Mouse (Mus musculus): ENCODE measurements at regions not wholly inside any gene's neighbourhood (a gene's known extent, or its start where the extent isn't known, plus 50 kb on each side); places are given as distances from the start of the nearest gene placed in this dataset.

DNA sequence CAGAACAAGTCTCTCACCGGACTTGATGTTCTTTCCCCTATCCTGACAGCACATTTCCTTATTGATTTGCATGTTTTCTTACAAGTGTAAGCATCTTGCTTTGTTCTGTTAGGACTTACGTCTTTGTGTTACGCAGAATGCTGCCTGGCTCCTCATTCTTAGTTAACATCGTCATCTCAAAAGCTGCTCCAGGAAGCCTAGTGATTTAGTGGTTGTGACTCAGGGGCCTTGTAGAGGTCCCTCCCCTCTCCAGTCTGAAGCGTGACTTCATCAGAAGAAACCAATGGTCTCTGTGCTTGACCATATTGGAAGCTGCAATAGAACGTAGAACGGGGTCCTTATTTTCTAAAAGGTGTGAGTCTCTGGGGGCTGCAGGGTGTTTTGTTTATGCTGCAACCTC, 122.9 kb downstream of the Tmem38b start:
- H3K36me3 ChIP-seq (ENCODE audit: control insufficient read depth, insufficient read depth), result no peaks in the 10 kb centered on the region
- TF ChIP-seq USF1 (IDR thresholded peaks at IDR 0.05; ENCODE audit: low read depth), result no peak
- TF ChIP-seq MYOD1 (IDR thresholded peaks at IDR 0.05; ENCODE audit: control insufficient read depth, insufficient read length, low read depth), result no peak
- no peak for TF ChIP-seq CEBPB (IDR thresholded peaks at IDR 0.05; ENCODE audit: low read depth)
- TF ChIP-seq FOSL1 (IDR thresholded peaks at IDR 0.05; ENCODE audit: insufficient read depth, low read length, poor library complexity, severe bottlenecking), result no peak
- TF ChIP-seq CTCF (IDR thresholded peaks at IDR 0.05; ENCODE audit: control insufficient read depth, insufficient read depth, insufficient read length), result no peak
- no peak for TF ChIP-seq MYOG (IDR thresholded peaks at IDR 0.05; ENCODE audit: control insufficient read depth, extremely low read depth, insufficient read length)
- no peak for TF ChIP-seq MAX (IDR thresholded peaks at IDR 0.05)
- no peaks in the 10 kb centered on the region for H3K27me3 ChIP-seq (ENCODE audit: control insufficient read depth, insufficient read depth, insufficient read length)
- no peak overlapping the region for H3K4me3 ChIP-seq (ENCODE audit: insufficient read depth, poor library complexity, severe bottlenecking)
- H3K79me3 ChIP-seq (ENCODE audit: low read depth), result no peaks in the 10 kb centered on the region
- no peaks in the 10 kb centered on the region for H3K79me2 ChIP-seq (ENCODE audit: control insufficient read depth, insufficient read depth)
- H3ac ChIP-seq (ENCODE audit: control insufficient read depth, insufficient read length, low read depth), result no peak overlapping the region

- Histone ChIP-seq H3ac (ENCODE audit: control insufficient read depth, insufficient read length, low read depth) (no peak overlapping the region), H3K4me3 (ENCODE audit: insufficient read depth, poor library complexity, severe bottlenecking) (no peak overlapping the region), H3K79me3 (ENCODE audit: low read depth) (no peaks in the 10 kb centered on the region), H3K36me3 (ENCODE audit: control insufficient read depth, insufficient read depth) (no peaks in the 10 kb centered on the region), H3K27me3 (ENCODE audit: control insufficient read depth, insufficient read depth, insufficient read length) (no peaks in the 10 kb centered on the region), H3K79me2 (ENCODE audit: control insufficient read depth, insufficient read depth) (no peaks in the 10 kb centered on the region)
- TF ChIP-seq MYOD1 (IDR thresholded peaks at IDR 0.05; ENCODE audit: control insufficient read depth, insufficient read length, low read depth) (no peak), CTCF (IDR thresholded peaks at IDR 0.05; ENCODE audit: control insufficient read depth, insufficient read depth, insufficient read length) (no peak)
These were observed 123.3 kb downstream of the Tmem38b start for GRCm38 (mm10) chr4:53949164-53949563.

DNA sequence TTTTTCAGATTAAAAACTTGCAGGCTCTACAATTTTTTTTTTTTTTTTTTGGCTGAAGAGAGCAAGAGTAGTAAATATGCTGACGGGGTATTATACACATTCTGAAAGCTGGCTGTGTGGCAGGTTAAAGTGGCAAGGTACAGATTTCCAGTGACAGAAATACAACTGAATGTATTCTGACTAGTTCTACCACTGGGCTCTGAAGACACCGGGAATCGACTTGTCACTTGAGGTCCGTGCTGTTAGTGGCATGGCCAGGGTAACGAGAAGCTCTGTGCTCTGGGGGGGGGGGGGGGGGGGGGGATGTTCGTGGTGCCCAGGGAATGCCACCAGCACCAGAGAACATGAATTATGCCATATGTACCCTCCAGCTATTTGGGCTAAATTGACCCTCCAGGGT, 124.7 kb downstream of the Tmem38b start:
- Histone ChIP-seq H3ac (ENCODE audit: control insufficient read depth, insufficient read length, low read depth) (no peak overlapping the region), H3K79me3 (ENCODE audit: low read depth) (no peaks in the 10 kb centered on the region)
- TF ChIP-seq MYOD1 (IDR thresholded peaks at IDR 0.05; ENCODE audit: control insufficient read depth, insufficient read length, low read depth) (no peak), FOSL1 (IDR thresholded peaks at IDR 0.05; ENCODE audit: insufficient read depth, low read length, poor library complexity, severe bottlenecking) (no peak), CEBPB (IDR thresholded peaks at IDR 0.05; ENCODE audit: low read depth) (no peak), MAX (IDR thresholded peaks at IDR 0.05) (no peak)

DNA sequence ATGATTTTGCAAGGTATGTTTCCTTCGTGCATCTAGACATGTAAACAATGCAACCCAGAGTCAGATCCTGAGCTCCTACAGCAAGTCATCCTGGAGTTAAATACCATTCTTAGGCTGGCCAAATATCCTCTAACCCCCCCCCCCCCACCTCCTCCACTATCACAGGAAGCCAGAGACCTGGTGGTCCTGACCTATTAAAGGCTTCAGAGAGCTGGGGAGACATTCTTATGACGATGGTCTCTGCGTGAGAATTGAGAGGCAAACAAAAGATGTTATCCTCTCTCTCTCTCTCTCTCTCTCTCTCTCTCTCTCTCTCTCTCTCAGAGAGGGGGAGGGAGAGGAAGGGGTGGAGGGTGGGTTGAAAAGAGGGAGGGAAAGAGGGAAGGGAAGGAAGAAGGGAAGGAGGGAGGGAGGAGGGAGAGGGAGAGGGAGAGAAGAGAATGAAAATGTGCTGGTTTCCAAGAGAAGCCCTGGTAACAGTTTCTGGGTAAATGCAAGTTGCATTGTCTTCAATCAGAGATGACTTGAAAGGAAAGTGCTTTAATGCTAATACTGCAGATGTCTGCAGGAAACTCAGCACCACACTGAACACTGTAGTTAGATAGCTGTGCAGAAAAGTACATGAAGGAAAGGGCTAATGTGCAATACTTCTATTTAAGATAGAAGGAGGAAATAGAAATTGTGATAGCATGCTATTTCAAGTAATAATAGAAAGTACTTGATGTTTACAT, 125.3 kb downstream of the Tmem38b start:
- Histone ChIP-seq H3K79me2 (ENCODE audit: control insufficient read depth, insufficient read depth) (no peaks in the 10 kb centered on the region), H3K79me3 (ENCODE audit: low read depth) (no peaks in the 10 kb centered on the region), H3K4me3 (ENCODE audit: insufficient read depth, poor library complexity, severe bottlenecking) (no peak overlapping the region), H3K36me3 (ENCODE audit: control insufficient read depth, insufficient read depth) (no peaks in the 10 kb centered on the region), H3ac (ENCODE audit: control insufficient read depth, insufficient read length, low read depth) (no peak overlapping the region), H3K27me3 (ENCODE audit: control insufficient read depth, insufficient read depth, insufficient read length) (no peaks in the 10 kb centered on the region)
- TF ChIP-seq MYOD1 (IDR thresholded peaks at IDR 0.05; ENCODE audit: control insufficient read depth, insufficient read length, low read depth), result no peak

More for the DNA sequence above, 124.7 kb downstream of the Tmem38b start:
- no peaks in the 10 kb centered on the region for H3K27me3 ChIP-seq (ENCODE audit: control insufficient read depth, insufficient read depth, insufficient read length)
- H3K36me3 ChIP-seq (ENCODE audit: control insufficient read depth, insufficient read depth), result no peaks in the 10 kb centered on the region
- no peak overlapping the region for H3K4me3 ChIP-seq (ENCODE audit: insufficient read depth, poor library complexity, severe bottlenecking)
- no peaks in the 10 kb centered on the region for H3K79me2 ChIP-seq (ENCODE audit: control insufficient read depth, insufficient read depth)

DNA sequence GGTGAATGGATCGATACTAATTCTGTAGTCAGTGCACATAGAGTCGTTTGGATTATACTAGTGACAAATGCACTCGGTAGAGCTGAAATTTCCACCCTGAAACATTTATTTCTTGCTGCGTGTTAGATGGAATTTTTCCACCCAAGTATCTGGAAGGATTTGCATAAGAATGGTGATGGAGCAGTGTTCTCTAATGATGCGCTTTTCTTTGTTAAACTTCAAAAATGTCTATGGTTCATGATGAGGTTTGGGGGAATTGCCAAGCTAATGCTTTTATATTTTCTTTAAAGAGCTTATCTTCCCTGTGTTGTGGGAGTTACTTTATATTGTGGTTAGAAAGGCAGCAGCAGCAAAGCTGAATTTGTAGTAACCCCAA, 125.9 kb downstream of the Tmem38b start:
- no peaks in the 10 kb centered on the region for H3K27me3 ChIP-seq (ENCODE audit: control insufficient read depth, insufficient read depth, insufficient read length)

GRCm38 (mm10) chr4:53952288-53952687, 126.4 kb downstream of the Tmem38b start:
- H3K4me3 ChIP-seq (ENCODE audit: insufficient read depth, poor library complexity, severe bottlenecking), result no peak overlapping the region
- H3K36me3 ChIP-seq (ENCODE audit: control insufficient read depth, insufficient read depth), result no peaks in the 10 kb centered on the region
- H3K79me2 ChIP-seq (ENCODE audit: control insufficient read depth, insufficient read depth), result no peaks in the 10 kb centered on the region
- no peak overlapping the region for H3ac ChIP-seq (ENCODE audit: control insufficient read depth, insufficient read length, low read depth)
- H3K27me3 ChIP-seq (ENCODE audit: control insufficient read depth, insufficient read depth, insufficient read length), result no peaks in the 10 kb centered on the region
- TF ChIP-seq FOSL1 (IDR thresholded peaks at IDR 0.05; ENCODE audit: insufficient read depth, low read length, poor library complexity, severe bottlenecking), result no peak
- TF ChIP-seq MYOD1 (IDR thresholded peaks at IDR 0.05; ENCODE audit: control insufficient read depth, insufficient read length, low read depth), result no peak
- TF ChIP-seq CEBPB (IDR thresholded peaks at IDR 0.05; ENCODE audit: low read depth), result no peak
- TF ChIP-seq MAX (IDR thresholded peaks at IDR 0.05), result no peak
- H3K79me3 ChIP-seq (ENCODE audit: low read depth), result no peaks in the 10 kb centered on the region

More for the DNA sequence above, 125.9 kb downstream of the Tmem38b start:
- TF ChIP-seq MYOG (IDR thresholded peaks at IDR 0.05; ENCODE audit: control insufficient read depth, extremely low read depth, insufficient read length) (no peak), MAX (IDR thresholded peaks at IDR 0.05) (no peak), CEBPB (IDR thresholded peaks at IDR 0.05; ENCODE audit: low read depth) (no peak), USF1 (IDR thresholded peaks at IDR 0.05; ENCODE audit: low read depth) (no peak), MYOD1 (IDR thresholded peaks at IDR 0.05; ENCODE audit: control insufficient read depth, insufficient read length, low read depth) (no peak), FOSL1 (IDR thresholded peaks at IDR 0.05; ENCODE audit: insufficient read depth, low read length, poor library complexity, severe bottlenecking) (no peak), CTCF (IDR thresholded peaks at IDR 0.05; ENCODE audit: control insufficient read depth, insufficient read depth, insufficient read length) (no peak)
- Histone ChIP-seq H3K36me3 (ENCODE audit: control insufficient read depth, insufficient read depth) (no peaks in the 10 kb centered on the region), H3K79me2 (ENCODE audit: control insufficient read depth, insufficient read depth) (no peaks in the 10 kb centered on the region), H3ac (ENCODE audit: control insufficient read depth, insufficient read length, low read depth) (no peak overlapping the region), H3K4me3 (ENCODE audit: insufficient read depth, poor library complexity, severe bottlenecking) (no peak overlapping the region), H3K79me3 (ENCODE audit: low read depth) (no peaks in the 10 kb centered on the region)
